Mouse (Mus musculus) spleen, adult 12 weeks (tissue): ENCODE results near the gene Capn5.
A peak's percentile ranks its signal among the peaks of the same experiment; 100 is the strongest.

ENCODE experiments used
- DNase-seq: peaks from one replicate; pipeline ENCODE4 v3.0.0; 2022; ENCODE audit warnings: low spot score

Gene Capn5

DNA sequence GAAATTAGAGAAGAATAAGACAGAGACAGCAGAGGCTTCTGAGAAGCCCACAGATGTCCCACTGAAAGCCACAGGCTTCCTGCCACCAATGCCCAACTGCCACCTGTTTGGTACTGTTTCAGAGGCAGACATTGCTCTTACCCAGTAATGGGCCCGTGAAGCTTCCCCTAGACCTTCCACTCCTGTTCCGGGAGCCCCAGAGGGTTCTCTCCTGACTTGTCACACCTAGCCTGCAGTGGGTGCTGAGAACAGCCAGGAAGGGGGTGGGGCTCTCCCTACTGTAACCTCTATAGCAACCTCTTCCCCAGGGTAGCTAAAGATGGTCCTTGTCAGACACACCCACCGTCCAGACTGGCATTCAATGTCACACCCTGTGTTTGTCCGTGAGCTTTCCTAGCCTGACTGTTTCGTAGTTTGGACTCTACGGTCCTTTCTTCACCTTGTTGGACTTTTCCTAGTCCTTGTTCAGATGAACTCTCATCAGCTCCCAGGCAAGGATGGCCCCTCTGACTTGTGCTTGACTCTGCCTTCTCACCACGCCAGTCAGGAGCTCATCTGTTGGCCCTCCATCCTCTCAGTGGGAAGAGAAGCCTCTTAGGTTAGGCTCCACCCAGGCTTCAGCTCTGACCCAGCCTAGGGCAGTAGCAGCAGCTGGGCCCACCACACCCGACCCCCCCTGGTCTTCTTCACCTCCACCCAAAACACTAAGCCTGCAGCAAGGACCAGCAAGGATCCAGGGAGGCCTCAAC lies 1.6 kb downstream of the Capn5 start:
- no peak for DNase-seq

DNA sequence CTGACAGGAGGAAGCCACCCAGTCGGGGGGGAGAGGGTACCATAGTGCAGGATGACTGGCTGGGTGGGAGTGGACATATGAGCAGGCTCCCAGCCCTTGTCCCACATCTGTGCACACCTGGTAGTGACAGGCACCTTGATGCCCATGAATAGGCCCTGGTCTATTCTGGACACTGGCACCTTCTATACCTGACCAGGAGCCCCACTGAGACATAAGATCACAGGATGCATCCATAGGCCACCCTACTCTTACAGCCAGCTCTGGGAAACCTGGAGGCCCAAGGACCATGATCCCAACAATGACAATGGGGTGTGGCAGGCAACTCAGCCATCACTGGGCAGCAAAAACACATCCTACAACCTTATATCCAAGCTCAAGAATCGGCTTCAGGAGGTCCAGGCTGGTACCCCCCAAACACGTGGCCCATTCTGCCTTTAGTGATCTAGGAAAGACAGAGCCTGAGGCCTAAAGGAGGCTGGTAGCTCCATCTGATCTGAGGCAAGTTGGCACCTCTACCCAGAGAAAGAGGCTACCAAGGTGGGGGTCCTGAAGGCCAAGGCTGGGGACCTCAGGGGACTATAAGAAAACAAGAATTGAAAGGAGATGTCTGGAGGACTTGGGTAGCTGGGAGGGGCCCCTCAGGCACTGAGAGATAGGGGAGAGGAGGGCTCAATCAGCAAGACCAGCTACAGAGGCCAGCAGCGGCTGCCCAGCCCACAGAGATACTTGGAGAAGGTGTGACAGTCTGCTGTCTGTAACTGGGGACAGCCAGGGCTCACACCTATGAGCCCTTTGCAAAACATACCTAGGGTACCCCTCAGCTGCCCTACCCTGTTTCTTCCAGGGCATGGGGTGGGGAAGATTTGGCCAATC lies 3.0 kb downstream of the Capn5 start:
- DNase-seq, result peak; percentile 59

DNA sequence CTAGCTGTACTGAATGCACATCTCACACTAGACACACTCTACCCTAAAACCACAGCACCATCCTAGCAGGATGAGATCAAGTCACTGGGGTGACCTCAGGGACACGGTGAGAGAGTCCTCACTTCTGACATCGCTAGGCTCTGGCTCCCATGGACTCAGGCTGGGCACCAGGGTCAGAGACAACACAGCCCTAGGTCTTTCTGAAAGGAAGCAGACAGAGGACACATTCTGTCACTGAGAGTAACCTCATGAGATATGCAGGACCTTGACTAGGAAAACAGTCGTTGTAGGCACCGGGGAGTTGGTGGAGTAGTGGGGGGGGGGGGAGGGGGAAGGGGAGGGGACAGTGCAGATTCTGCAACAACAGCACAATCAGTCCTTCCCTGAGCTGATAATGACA lies 4.7 kb downstream of the Capn5 start:
- no peak for DNase-seq

DNA sequence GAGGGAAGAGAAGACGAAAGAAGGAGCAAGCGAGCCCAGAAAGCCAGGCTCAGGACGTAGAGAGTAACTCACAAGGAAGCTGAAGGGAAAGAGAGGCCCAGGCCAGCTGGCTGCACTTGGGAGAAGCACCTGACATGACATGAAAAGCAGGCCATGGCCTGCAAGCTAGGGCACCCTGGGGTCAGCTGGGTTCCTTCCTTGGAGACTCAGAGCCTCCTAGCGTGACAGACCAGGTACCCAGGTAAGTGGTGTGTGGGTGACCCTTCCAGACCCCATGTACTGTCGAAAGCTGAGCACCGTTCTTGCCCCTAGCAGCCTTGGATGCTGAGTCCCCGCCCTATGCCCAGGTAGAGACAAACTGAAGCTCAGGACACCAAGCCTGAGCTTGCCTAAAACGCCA lies 5.4 kb downstream of the Capn5 start:
- no peak for DNase-seq

DNA sequence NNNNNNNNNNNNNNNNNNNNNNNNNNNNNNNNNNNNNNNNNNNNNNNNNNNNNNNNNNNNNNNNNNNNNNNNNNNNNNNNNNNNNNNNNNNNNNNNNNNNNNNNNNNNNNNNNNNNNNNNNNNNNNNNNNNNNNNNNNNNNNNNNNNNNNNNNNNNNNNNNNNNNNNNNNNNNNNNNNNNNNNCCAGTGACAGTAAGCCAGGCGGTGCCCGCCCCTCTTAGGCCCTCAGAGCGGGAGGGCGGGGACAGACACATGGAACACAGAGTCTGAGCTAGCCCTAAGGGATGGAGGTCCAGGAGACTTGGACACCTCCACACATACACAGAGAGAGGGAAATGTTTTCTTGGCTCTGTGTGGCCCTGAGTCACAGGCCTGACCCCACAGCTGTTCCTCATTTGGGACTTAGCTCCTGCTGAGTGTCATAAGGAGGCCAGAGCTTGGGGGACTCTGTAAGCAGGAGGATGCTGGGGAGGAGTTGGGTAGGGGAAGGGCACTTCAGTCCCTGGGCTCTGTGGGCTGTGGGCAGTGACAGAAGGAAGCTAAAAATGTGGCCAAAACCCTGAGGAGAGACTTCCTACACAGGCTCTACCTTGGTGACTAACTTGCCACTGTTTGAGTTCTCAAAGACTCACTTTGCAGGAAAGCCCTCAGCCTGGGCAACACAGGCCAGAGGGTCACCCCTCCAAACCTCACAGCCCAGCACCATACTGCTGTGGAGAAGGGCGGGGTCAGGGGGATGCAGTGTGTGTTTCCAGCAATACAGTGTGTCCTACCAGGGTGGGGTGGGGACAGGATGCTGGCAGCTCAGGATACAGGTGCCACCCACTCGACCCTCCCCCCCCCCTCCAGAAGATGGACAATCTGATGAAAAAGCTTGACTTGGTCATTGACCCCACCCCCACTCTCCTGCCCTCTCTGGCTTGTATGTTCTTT lies 6.7 kb downstream of the Capn5 start:
- DNase-seq, result peak; percentile 70

DNA sequence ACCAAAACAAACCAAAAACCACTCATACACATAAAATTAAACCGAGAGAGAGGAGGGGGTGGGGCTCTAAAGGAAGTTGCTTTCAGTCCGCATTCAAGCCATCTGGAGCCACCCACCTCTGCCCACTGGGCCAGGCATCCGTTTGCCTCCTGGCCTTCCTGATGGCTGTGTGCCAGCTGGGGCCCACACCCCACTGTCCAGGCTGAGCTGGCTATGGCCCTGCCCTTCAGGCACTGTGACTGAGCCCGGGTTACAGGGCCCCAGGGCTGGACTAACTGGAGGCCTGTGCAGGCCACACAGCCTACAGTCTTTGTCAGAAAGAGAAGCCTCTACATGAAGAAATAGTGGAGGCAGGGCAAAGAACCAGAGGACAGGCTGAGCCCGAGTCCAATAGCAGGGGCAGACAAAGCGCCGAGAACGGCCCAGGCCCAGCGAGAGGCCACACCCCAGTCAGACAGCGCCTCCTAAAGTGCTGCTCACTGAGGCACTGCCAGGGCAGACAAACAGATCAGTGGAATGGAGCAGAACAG lies 13.0 kb downstream of the Capn5 start:
- DNase-seq, result no peak

DNA sequence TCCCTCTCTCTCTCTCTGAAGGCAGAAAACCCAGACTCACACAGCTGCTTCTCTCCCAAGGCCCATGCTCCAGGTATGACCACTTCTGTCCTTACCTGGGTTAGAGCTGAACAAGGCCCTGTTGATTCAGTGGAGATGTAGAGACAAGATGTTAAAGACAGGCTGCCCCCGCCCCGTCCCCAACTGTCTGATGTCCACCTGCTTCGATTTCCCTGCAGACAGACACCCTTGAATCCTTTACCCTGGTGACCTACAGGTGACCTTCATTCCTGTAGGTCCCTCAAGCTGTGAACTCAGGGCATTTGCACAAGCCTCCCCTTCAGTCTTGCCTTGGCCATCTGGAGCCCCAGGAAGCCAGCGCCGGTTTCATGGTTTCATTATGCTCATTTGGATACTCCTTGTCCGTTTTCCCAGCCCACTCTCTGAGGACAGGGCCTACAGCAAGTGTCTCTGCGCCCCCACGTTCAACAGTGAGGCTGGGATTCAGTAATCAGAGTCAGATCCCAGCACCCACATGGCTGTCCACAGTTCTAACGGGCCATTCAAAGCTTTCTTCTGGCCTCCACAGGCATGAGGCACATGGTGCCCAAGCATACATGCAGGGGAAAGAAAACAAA lies 13.6 kb downstream of the Capn5 start:
- no peak for DNase-seq

DNA sequence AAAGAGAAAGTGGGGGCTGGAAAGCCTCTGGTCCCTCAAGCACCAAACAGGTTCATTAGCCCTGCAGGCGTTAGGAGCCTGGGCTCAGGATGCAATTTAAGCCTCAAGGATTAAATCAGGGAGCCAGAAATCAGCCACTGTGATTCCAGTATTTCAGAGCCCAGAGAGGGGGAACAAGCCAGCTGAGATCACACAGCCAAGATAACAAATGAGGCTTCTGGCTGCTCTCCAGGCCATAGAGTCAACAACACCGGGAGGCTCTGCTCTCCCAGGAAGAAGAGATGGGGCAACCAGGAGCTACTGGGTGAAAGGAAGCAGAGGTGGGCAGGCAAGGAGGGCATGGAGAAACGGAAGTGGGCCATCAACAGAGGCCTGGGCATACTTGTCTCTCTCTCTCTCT lies 14.4 kb downstream of the Capn5 start:
- no peak for DNase-seq

DNA sequence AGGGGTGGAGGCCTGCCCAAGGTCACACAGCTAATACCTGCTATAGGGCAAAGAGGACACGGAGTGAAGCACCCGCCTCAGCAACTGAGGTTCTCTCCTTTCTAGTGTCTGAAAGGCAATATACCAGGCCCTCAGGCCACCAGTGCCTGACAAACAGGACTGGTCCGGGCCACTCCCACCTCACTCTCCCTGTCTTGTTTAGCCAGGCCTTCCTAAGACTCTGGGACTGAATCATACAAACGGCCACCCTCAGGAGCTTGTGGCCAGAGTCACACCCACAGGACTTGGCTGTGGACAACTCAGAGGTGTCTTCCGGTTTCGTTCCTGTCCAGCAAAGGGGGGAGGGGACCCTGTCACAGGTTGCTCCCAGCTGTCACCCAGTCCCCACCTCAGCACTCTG lies 15.8 kb downstream of the Capn5 start:
- no peak for DNase-seq

DNA sequence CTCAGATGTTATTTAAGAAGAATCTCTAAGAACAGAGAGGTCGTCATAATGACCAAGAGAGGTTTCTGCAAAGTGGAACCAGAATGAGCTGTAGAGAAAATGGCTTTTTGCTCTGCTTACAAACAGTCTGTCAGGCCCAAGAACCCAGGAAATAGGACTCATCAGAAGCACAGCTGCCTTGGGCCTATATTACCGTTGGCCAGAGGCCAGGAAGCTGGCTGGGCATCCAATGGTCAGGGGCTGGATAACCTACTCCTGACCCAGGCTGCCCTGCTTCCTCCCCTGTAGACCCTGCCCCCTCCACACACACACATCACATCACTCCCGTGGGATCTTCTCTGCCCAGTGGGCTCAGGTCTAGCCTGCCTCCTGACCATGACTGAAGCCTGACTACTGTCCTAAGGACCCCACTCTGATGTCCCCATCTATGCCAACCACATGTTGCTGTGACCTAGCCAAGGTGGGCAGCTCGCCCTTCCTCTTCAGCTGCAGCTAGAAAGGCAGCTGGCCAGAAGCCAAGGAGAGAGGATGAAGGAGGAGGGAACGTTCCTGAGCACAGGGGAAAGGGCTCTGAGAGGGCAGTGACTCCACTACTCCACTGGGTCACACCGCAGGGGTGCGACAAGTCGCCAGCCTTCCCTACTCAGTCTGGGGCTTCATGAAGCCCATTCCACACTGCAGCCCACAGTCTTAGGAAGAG lies 17.9 kb downstream of the Capn5 start:
- DNase-seq, result no peak

DNA sequence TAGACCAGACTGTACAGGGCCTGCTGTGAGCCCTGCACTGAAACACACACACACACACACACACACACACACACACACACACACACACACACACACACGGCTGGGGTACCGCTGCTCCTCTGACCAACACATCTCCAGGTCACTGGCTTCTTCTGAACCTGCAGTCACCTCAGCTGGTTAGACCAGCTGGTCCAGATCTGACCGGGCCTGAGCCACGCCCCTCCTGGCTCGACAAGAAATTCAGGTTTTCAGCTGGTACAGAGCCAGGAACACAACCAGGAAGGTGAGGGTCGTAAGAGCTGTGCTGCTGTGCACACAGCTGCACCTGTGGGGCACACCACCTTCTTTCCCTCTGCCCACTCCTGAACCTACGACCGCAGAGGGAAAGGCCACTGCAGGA lies 19.6 kb downstream of the Capn5 start:
- DNase-seq, result no peak

DNA sequence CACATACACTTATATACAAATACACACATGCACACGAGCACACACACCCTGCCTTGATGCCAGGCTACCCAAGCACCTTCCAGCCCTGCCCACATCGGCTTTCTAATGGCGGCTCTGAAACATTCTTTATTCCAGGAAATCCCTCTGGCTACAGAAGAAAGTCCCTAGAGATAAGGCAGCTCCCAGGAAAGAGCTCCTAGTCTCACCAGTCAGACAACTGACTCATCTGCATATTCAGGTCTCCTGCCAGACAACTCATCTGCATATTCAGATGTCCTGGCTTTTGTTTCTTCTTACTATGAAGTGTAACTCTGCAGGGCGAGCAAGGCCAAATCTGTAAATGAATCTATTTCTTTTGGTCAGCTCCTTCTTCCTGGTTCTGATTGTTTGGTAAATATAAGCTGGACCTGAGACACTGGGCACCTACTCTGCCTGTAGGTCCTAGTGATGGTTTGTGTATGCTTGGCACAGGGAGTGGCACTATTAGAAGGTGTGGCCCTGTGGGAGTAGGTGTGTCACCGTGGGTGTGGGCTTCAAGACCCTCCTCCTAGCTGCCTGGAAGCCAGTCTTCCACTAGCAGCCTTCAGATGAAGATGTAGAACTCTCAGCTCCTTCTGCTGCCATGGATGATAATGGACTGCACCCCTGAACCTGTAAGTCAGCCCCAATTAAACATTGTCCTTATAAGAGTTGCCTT lies 20.3 kb downstream of the Capn5 start:
- no peak for DNase-seq

DNA sequence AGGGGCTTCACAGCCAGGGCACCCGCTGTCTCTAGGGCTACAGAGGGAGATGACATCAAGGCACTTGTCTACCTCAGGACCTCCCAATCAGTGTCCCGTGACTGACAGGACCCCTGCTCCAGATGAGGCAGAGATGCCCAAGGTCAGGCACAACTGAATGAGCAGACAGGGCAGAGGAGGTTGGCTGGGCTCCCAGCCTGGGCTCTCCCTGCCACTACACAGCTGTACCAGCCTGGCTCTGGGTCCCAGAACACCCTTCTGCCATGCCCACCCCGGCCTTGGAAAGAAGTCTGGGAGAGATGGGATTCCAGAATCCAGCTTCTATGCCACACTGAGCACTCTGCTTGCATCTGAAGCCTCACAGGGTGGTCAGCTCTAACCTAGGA lies 21.8 kb downstream of the Capn5 start:
- no peak for DNase-seq

DNA sequence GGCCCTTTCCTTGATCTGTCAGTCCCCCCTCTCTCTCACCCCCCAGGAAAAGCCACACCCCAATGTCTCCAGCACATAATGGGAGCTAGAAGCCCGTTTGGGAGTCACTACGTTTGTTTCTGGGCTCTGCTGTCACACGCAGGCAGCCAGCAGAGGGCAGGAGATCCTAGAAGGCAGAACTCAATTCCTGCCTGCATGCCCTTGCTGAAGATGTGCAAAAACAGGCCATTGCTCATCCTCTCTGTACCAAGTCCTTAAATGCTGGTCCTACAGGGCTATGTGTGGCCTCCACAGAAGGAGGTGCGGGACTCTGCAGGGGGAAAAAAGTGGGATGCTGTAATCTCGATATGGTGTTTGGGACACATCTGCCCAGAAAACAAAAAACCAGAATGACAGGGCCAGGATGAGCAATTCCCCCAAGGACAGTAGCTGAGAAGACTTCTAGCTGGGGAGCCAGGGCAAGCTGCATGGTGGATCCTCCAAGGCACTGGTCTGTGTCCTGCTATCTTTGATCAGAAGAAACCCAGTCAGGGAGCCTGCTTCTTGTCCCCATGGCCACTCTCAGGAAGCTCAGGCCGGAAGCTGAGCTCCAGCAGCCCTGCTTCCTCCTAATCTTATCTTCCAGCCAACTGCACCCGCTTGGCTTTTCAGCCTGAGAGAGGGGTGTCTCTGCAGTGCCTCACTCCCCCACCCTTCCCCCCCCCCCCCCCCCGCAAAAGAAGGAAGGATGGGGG lies 22.4 kb downstream of the Capn5 start:
- peak; percentile 48 for DNase-seq

DNA sequence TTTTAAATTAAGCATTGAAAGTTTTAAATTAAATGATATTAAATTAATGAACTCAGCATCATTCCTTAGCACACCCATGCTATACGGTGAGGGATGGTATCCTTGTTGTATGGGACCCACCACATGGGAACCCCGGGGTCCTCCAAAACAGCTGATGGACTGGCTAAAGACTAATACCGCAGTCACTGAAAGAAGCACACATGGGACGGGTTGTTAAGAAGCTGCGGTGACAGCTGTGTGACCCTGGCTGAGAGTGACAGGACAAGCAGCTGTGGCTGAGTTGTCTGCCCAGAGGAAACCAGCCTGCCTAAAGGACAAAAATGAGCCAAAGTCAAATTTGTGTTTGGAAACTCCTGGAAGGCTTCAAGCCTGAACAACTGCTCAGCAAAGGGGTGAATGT lies 24.2 kb downstream of the Capn5 start:
- no peak for DNase-seq

DNA sequence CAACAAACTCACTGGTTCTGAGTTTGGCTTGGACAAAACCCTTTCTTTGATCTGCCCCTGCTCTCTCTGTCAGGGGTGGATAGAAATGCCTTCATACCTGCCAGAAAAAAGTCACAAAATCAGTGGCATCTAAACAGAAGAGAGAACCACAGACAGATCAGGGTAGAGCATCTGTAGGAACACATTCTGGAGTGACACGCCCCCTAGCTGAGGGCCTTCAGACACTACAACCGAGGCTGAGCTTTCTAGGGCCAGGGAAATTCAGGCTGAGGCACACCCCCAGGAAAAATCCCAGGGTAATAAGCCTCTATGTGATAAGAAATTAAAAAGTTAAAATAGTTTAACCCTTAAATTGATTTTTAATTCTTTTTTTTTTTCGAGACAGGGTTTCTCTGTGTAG lies 24.7 kb downstream of the Capn5 start:
- no peak for DNase-seq

DNA sequence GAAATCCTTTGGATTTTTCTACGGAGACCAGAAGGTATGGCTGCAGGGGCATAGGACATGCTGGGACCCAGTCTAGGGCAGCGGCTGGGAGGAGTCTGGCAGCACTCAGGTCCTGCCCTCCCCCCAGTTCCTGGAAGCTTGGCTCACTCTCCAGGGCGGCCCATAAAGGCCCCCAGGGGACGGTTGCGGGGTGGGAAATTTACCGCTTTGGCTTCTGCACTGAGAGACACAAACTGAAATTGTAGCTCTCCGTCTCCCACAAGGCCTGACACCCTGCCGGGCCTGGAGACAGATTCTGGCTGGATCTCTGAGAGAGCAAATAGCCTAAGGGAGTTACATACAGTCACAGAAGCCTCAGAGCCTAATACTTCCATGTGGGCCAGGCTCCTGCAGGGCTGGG lies 25.7 kb downstream of the Capn5 start:
- no peak for DNase-seq

DNA sequence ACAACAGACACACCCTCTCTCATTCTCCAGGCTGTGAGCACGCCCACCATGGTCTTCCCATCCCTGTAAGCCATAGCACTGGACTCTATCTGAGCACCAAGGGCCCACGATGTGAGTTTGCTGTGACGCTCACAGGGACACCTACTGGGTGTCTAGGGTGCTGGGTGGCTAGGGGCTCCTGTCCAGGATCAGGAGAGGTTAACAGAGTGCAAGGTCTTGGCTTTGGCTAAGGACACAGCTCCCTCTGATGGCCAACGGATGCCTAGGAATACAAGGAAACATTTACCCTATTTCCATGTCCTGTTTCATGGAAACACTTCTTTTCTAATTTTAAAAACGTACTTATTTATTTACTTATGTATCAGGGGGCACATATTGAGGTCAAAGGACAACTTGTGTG lies 27.5 kb downstream of the Capn5 start:
- no peak for DNase-seq

DNA sequence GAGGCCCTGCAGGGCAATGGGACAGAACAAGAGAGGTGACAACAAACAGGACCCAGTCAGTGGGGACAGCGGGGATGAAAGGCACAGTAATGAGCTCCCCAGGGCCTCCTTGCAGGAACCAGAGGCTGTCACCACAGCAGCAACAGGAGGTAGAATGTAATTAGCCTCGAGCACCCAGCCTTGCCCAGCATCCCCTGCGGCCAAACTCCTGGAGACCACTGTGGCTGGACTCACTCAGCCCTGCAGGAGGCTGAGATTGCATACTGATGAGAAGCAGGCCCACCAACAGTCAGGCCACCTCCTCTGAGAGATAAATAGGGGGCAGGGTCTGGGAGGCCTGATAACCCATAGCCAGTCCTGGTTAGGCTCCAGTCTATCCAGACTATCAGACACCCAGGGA lies 28.3 kb downstream of the Capn5 start:
- DNase-seq, result no peak
